Mouse (Mus musculus) gastrocnemius, adult 2 months (tissue): ENCODE results near the gene Tnfrsf13c. TPM values are rescaled to one million over a fixed set of nuclear protein-coding genes. Genes with fewer than 3 reads are reported as not detected.
"Not testable (repeated sequence)": the region's sequence is repeated elsewhere in the genome, so short reads cannot be mapped to it uniquely, and the experiment has no call there.

ENCODE experiments used
- DNase-seq: peaks from one replicate; pipeline ENCODE4 v3.0.0; 2022
- H3K27ac ChIP-seq: fragments of 200-600 bp; 2 replicates; pipeline ENCODE4 v1.8.1; 2022; ENCODE audit warnings: mild to moderate bottlenecking
- H3K4me3 ChIP-seq: fragments of 200-600 bp; 2 replicates; pipeline ENCODE4 v1.8.1; 2022; ENCODE audit warnings: mild to moderate bottlenecking, moderate library complexity
- CTCF ChIP-seq: fragments of 200-600 bp; IDR thresholded peaks from 2 replicates; pipeline ENCODE4 v1.8.1; 2022; ENCODE audit warnings: antibody characterized with exemption, mild to moderate bottlenecking, moderate library complexity
- intact Hi-C: fragments of 180-260 bp; cut with DNase I; formaldehyde crosslinking; loops from one replicate; pipeline ENCODE4 v1.15.1; 2025
- long read RNA-seq, 2 experiments: library from polyadenylated mRNA; stranded (forward); transcript quantifications; one replicate each; pipeline ENCODE4 v2.0.0; 2021
- total RNA-seq, 2 experiments: library from RNA; stranded (reverse); gene quantifications; 2 replicates each; pipeline ENCODE4 v1.2.3; 2021

The Tnfrsf13c gene
- total RNA-seq = not detected
- long read RNA-seq, experiment 1 = 0 reads
- long read RNA-seq, experiment 2 = 0 reads

DNA sequence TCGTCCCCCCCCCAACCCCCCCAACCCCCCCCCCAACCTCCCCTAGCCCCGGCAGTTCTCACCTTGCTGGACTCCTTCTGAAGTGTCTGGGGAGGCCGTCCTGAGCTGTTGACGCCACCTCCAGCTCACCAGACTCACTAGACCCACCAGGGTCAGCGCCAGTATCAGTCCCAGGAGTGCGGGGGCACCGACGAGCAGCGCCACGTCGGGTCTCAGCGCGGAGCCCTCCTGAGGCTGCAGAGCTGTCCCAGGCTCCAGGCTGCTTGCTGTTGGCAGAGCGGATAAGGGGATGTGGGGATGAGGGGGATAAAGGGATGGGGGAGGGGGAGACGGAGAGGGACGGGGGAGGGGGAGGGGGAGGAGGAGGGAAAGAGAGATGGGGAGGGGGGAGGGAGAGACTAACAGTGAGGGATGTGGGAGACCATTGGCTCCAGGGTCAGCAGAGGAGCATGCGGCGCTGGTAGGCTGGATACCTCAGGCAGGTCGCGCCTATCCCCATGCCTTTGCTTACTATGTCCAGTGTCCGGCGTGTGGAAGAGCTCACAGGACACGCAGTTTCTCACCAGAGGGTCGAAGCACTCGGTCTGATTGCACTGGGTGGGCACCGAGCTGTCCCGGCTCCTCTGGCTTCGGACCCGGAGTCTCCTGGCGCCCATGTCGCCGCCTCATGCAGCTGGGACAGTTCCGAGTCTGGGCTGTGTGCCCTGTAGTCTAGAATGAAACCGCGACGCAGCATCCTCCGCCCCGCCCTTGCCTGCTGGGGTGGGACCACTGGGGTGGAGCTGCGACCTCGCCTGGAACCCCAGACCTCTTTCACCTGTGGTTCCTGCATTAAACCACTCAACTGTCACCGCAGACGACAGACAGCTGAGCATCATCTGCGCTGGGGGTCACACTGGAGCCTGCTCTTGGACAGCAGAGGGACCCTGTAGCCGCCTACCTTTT lies at the start of gene Tnfrsf13c:
Gene Tnfrsf13c (minus strand): TSS at position 713 of the 945 bp plus-strand sequence.
- no peak for TF ChIP-seq CTCF
- DNase-seq = peak; percentile 62
- intact Hi-C loops = no loop called here
- peak within 1 kb of the TSS; percentile 63 for H3K4me3 ChIP-seq
- H3K27ac ChIP-seq = no peak within 1 kb of the TSS

DNA sequence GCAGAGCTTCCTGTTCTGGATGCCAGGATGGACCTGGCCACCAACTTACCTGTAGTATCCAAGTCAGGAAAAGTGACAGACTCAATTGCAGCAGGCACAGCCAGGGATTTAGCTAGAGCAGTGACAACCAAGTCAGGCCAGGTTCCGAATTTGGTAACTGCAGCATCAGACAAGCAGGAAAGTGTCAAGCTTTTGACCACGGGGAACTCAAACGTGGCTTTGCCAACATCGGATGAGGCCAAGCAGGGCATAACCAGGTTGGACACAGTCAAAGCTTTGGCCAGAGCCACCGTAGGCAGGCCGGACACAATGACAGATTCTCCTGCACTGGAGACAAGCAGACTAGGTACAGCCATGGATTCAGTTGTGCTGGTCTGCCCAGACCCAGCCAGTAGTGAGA lies 48.1 kb upstream of the Tnfrsf13c start:
- no peak for DNase-seq
- intact Hi-C loops = no loop called here
- Histone ChIP-seq H3K4me3 (no peak overlapping the region), H3K27ac (no peak overlapping the region)
- no peak for TF ChIP-seq CTCF

DNA sequence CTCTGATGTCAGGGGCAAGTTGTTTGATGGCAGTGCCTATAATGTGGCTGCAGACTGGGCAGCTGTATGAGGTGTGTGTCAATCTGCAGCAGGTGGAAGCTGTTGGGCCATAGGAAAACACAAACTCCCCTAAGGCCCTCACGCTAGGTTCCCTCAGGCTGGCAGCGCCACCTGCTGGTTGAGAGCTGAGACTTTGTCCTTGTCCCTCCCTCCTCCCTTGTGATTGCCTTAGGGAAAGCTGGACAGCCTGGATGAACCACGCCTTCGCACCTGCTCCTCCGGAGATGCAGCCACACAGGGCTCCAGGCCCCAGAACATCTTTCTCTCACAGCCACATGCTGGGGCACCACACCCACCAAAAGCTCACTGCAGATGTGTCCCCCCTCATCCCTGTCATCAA lies 47.0 kb upstream of the Tnfrsf13c start:
- Histone ChIP-seq H3K4me3 (no peak overlapping the region), H3K27ac (no peak overlapping the region)
- peak; percentile 74 for DNase-seq
- intact Hi-C loops = no loop called here
- TF ChIP-seq CTCF = peak; percentile 80

DNA sequence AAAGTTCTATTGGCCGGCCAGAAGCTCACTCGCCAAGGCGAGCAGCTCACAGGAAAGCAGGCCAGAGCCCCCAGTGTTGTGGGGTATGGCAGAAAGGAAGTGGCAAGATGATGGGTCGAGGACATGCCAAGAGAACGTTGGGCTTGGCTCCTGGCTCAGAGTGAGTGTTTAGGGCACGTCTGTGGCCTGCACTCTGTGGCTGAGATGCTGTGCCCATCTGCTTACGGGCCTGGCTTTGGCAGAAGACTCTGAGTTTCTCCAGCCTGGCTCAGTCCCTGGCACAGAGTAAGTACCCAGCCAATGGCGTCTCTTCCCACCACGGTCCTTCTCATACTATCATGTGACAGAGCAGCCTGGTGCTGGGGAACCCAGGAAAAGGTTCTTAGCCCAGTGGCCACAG lies 44.6 kb upstream of the Tnfrsf13c start:
- H3K27ac ChIP-seq = no peak overlapping the region
- DNase-seq = no peak
- intact Hi-C loops = no loop called here
- no peak for TF ChIP-seq CTCF
- H3K4me3 ChIP-seq = no peak overlapping the region

DNA sequence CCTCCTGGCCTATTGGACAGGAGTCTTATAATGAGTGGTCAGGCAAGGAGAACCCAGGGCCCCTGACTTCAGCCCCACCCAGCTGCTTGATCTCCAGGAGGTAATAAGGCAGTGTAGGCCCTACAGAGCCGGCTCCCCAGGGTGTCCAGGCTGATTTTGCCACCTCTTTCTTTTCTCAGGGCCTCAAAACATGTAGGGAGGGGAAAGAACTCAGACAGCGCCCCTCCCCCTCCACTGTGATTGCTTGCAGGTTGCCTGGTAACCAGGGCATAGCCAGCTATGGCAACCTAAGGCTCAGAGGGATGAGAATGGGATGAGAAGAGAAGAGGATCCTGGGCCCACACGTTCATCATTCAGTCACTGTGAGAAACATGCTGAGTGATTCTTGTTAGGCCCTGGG lies 44.0 kb upstream of the Tnfrsf13c start:
- TF ChIP-seq CTCF = no peak
- no peak for DNase-seq
- intact Hi-C loops = no loop called here
- Histone ChIP-seq H3K4me3 (no peak overlapping the region), H3K27ac (no peak overlapping the region)

DNA sequence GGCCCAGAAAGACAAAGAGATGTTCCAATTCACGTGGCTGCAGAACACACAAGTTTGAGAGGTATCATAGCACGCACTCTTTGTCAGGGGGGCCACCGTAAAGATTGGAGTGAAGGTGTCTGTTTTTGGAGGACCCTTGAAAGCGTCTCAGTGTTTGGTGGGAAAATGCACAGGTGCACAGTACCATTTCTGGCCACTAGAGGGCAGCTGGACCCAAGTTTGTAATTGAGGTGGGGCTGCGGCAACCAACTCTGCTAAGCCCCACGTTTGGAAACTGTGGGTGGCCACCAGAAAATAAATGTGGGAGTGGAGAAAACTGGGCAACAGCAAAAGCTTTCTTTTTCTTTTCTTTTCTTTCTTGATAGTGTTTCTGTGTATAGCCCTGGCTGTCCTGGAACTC lies 42.2 kb upstream of the Tnfrsf13c start:
- peak; percentile 66 for DNase-seq
- TF ChIP-seq CTCF = peak; percentile 98
- Histone ChIP-seq H3K27ac (no peak overlapping the region), H3K4me3 (no peak overlapping the region)
- intact Hi-C loops = loop anchor here (2.0 kb wide), 1 partner anchor 150 kb away; no protein-coding TSS in a partner anchor

DNA sequence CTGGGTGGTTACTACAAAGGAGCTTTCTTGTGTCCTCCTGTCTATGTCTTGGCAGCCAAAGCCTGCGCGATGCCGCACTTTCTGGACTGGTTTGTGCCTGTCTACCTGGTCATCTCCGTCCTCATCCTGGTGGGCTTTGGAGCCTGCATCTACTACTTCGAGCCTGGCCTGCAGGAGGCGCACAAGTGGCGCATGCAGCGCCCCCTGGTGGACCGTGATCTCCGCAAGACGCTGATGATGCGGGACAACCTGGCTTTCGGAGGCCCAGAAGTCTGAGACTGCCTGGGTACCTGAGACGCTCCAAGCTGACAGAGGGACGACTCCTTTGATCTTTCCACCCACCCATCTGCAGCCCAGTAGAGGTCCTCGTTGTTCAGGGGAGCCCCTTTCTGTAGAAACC lies 35.3 kb upstream of the Tnfrsf13c start:
- intact Hi-C loops = no loop called here
- Histone ChIP-seq H3K4me3 (no peak overlapping the region), H3K27ac (no peak overlapping the region)
- peak; percentile 88 for TF ChIP-seq CTCF
- DNase-seq = peak; percentile 59

DNA sequence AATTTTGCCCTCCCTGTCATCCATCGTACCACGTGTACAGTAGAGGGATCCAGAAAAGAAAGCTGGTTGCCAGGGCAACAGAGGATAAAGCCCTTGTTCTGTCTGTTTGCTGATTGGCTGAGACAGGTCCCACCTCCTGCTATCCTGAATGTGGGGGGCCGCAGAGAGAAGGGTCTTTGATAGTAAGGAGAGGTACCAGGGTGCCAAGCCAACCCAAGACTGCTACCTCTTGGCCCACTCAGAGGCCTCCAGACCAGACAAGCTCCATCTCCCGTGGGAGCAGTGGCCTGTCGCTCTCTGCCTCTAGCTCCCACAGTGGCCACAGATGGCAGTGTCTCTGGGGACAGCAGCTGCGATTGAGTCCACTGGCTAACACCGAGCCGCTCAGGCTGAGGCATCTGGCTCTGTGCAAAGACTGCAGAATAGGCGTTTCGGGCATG lies 31.8 kb upstream of the Tnfrsf13c start:
- intact Hi-C loops = no loop called here
- H3K4me3 ChIP-seq = no peak overlapping the region
- TF ChIP-seq CTCF = no peak
- H3K27ac ChIP-seq = no peak overlapping the region
- no peak for DNase-seq

DNA sequence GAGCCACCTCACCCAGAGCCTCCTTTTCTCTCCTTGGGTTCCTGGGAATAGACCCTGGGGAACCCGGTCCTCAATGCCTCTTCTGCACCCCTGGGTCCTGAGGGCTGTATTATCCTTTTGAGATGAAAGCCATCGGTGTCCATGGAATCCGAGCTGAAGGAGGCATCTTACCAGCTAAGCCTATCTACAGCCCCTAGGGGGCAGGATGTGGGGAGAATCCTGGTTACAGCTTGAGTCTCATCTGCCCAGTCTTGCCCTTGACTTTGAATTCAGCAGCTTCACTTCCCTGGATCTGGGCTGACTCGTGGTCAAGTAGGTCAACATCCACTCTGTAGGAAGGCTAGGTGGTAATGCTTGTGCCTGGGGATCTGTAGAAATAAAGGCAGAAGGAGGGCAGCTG lies 31.1 kb upstream of the Tnfrsf13c start:
- intact Hi-C loops = no loop called here
- TF ChIP-seq CTCF = no peak
- no peak for DNase-seq
- Histone ChIP-seq H3K4me3 (no peak overlapping the region), H3K27ac (no peak overlapping the region)

DNA sequence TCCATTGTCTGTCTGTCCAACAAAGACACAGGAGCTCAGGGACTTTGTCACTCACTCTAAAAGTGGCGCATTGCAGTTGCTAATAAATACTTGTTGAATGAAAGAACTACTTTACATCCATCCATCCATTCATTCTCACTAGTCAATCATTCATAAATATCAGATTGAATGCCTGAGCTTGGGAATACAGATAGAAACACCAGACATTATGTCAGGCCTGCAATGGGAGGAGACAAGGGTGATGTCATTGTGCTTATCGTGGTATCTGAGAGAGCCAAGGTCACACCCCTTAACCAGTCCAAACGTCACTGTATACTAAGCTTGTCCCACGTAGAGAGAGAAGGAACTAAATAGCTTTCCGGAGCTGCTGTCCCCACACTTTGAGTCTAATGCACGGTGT lies 27.9 kb upstream of the Tnfrsf13c start, which contains the start of gene 1500009C09Rik:
Gene 1500009C09Rik (plus strand): TSS at position 301 of the 400 bp plus-strand sequence.
- Histone ChIP-seq H3K27ac (no peak within 1 kb of the TSS), H3K4me3 (no peak within 1 kb of the TSS)
- intact Hi-C loops = no loop called here
- TF ChIP-seq CTCF = no peak
- DNase-seq = no peak

DNA sequence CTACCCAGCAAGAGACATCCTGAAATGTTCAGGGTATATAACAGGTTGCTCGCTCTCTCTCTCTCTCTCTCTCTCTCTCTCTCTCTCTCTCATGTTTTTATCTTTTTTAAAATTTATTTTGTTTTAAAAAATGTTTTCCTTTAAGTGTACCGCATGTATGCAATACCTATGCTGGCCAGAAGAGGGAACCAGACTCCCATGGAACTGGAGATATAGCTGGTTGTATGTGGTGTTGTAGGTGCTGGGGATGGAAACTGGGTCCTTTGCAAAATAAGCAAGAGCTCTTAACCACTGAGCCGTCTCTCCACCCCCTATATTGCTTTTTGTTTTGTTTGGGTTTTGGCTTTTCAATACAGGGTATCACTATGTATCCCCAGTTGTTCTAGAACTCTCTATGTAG lies 27.4 kb upstream of the Tnfrsf13c start:
- Histone ChIP-seq H3K4me3 (no peak overlapping the region), H3K27ac (no peak overlapping the region)
- TF ChIP-seq CTCF = peak; percentile 37
- no peak for DNase-seq
- intact Hi-C loops = no loop called here

DNA sequence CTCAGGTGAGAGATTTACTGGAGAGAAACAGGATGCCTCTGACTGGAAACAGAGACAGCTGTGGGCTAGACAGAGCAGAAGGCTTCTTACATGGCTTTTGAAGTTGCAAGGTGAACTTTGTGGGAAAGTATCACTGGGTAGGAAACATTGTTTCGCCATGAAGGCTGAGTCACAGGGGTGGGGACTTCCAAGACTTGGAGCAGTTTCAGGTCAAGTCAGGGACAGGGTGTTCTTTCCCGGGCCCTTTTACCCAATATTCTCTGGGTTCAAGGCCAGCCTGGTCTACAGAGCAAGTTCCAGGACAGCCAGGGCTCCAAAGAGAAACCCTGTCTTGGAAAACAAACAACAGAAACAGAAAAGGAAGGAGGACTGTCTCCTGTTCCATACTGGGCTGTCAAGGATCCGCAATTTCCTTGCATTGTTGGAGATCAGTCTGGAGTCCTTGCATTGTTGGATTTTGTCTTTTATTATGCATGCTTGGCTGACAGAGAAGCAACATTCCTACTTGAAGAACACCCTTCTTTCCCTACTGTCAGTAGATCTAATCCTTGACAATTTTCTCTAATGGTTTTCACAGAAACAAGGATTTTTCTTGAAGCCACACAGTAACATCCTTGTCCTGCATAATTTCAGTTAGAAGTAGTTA lies 23.1 kb upstream of the Tnfrsf13c start:
- no peak overlapping the region for H3K27ac ChIP-seq
- H3K4me3 ChIP-seq = no peak overlapping the region
- intact Hi-C loops = no loop called here
- DNase-seq = no peak
- no peak for TF ChIP-seq CTCF

DNA sequence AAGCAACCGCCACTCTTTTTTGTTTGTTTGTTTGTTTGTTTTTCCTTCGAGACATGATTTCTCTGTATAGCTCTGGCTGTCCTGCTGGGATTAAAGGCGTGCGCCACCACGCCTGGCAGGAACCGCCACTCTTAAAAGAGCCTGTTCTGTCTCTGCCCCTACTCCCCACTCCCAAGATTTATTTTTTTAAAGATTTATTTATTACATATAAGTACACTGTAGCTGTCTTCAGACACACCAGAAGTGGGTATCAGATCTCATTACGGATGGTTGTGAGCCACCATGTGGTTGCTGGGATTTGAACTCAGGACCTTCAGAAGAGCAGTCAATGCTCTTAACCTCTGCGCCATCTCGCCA lies 20.6 kb upstream of the Tnfrsf13c start:
- DNase-seq, intact Hi-C loops: not testable (repeated sequence)
- H3K27ac ChIP-seq = peak overlapping the region; percentile 83
- H3K4me3 ChIP-seq = peak overlapping the region; percentile 93
